Mouse (Mus musculus): ENCODE measurements at regions not wholly inside any gene's neighbourhood (a gene's known extent, or its start where the extent isn't known, plus 50 kb on each side); places are given as distances from the start of the nearest gene placed in this dataset.

DNA sequence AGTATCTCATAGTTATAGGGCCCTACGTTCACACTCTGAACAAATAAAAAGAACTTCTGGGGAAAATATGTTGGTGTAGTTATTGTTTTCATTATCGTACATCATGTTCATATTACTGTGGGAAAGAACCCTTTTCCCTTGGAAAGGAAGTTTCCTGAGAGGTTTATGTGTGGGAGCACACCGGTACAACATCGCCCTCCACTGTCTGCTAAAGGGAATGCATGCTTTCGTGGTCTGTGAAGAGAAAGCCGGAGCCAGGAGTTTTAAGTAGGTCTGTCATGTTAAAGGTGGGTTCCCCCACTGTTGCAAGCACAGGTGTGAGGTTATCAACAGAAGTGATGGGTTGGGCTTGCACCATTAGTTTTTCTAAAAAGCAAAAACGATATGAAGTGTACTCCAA lies 154.8 kb upstream of the Gmds start:
- 13% methylated on average over 7 of the region's 7 CpGs for WGBS
- Histone ChIP-seq H3K27ac (ENCODE audit: insufficient read depth, low read depth, low read length) (no peak overlapping the region), H3K4me1 (ENCODE audit: control insufficient read depth, insufficient read depth, insufficient read length, low read length) (no peaks in the 10 kb centered on the region), H3K36me3 (ENCODE audit: control insufficient read depth, insufficient read depth, low read length) (no peaks in the 10 kb centered on the region), H3K27me3 (ENCODE audit: control insufficient read depth, insufficient read depth, low read length) (0 out of 2 replicates have a peak, but pooled peaks cover 3% of the 10 kb centered on the region), H3K4me3 (ENCODE audit: low read depth, low read length) (no peak overlapping the region)
- TF ChIP-seq POLR2A (IDR thresholded peaks at IDR 0.05; ENCODE audit: low read depth, low read length), result no peak
- peak; percentile 41; the same call in 1 of the 2 replicates for TF ChIP-seq CTCF (IDR thresholded peaks at IDR 0.05; ENCODE audit: extremely low read depth, insufficient read length, insufficient replicate concordance, low read depth, low read length)

DNA sequence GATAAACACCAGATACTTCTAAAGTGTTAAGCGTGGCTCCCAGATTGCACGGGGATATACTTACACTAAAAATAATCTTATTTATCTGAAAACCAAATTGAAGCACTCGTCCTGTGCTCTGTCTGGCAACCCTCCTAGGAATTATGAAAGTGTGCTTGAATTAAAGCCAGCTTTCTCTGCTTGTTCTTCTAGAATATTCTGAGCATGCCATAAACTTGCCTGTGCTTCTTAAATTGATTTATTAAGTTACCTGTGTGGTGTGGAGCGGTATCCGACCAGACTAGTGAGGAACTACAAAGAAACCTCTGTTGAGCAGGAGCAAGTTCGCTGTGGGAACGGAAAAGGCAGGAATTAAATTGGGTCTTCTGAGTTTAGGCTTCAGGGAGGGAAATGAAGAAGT lies 154.0 kb upstream of the Gmds start:
- WGBS, result 48% methylated on average over 7 of the region's 7 CpGs
- no peaks in the 10 kb centered on the region for H3K4me1 ChIP-seq (ENCODE audit: control insufficient read depth, insufficient read depth, insufficient read length, low read length)
- 0 out of 2 replicates have a peak, but pooled peaks cover 3% of the 10 kb centered on the region for H3K27me3 ChIP-seq (ENCODE audit: control insufficient read depth, insufficient read depth, low read length)
- H3K4me3 ChIP-seq (ENCODE audit: low read depth, low read length), result no peak overlapping the region
- H3K27ac ChIP-seq (ENCODE audit: insufficient read depth, low read depth, low read length), result no peak overlapping the region
- TF ChIP-seq CTCF (IDR thresholded peaks at IDR 0.05; ENCODE audit: extremely low read depth, insufficient read length, insufficient replicate concordance, low read depth, low read length) (no peak), POLR2A (IDR thresholded peaks at IDR 0.05; ENCODE audit: low read depth, low read length) (no peak)
- H3K36me3 ChIP-seq (ENCODE audit: control insufficient read depth, insufficient read depth, low read length), result no peaks in the 10 kb centered on the region

GRCm38 (mm10) chr13:32481444-32482058 lies 143.0 kb upstream of the Gmds start:
- Histone ChIP-seq H3K4me1 (ENCODE audit: control insufficient read depth, insufficient read depth, insufficient read length, low read length) (no peaks in the 10 kb centered on the region), H3K27ac (ENCODE audit: insufficient read depth, low read depth, low read length) (no peak overlapping the region), H3K36me3 (ENCODE audit: control insufficient read depth, insufficient read depth, low read length) (no peaks in the 10 kb centered on the region), H3K27me3 (ENCODE audit: control insufficient read depth, insufficient read depth, low read length) (no peaks in the 10 kb centered on the region), H3K4me3 (ENCODE audit: low read depth, low read length) (no peak overlapping the region)
- TF ChIP-seq POLR2A (IDR thresholded peaks at IDR 0.05; ENCODE audit: low read depth, low read length) (no peak), CTCF (IDR thresholded peaks at IDR 0.05; ENCODE audit: extremely low read depth, insufficient read length, insufficient replicate concordance, low read depth, low read length) (no peak)
- WGBS, result 72% methylated on average over 8 of the region's 8 CpGs

GRCm38 (mm10) chr13:32480029-32480428 lies 141.5 kb upstream of the Gmds start:
- Histone ChIP-seq H3K36me3 (ENCODE audit: control insufficient read depth, insufficient read depth, low read length) (no peaks in the 10 kb centered on the region), H3K4me1 (ENCODE audit: control insufficient read depth, insufficient read depth, insufficient read length, low read length) (no peaks in the 10 kb centered on the region), H3K4me3 (ENCODE audit: low read depth, low read length) (no peak overlapping the region), H3K27me3 (ENCODE audit: control insufficient read depth, insufficient read depth, low read length) (no peaks in the 10 kb centered on the region), H3K27ac (ENCODE audit: insufficient read depth, low read depth, low read length) (no peak overlapping the region)
- 49% methylated on average over 4 of the region's 4 CpGs for WGBS
- no peak for TF ChIP-seq CTCF (IDR thresholded peaks at IDR 0.05; ENCODE audit: extremely low read depth, insufficient read length, insufficient replicate concordance, low read depth, low read length)
- no peak for TF ChIP-seq POLR2A (IDR thresholded peaks at IDR 0.05; ENCODE audit: low read depth, low read length)

DNA sequence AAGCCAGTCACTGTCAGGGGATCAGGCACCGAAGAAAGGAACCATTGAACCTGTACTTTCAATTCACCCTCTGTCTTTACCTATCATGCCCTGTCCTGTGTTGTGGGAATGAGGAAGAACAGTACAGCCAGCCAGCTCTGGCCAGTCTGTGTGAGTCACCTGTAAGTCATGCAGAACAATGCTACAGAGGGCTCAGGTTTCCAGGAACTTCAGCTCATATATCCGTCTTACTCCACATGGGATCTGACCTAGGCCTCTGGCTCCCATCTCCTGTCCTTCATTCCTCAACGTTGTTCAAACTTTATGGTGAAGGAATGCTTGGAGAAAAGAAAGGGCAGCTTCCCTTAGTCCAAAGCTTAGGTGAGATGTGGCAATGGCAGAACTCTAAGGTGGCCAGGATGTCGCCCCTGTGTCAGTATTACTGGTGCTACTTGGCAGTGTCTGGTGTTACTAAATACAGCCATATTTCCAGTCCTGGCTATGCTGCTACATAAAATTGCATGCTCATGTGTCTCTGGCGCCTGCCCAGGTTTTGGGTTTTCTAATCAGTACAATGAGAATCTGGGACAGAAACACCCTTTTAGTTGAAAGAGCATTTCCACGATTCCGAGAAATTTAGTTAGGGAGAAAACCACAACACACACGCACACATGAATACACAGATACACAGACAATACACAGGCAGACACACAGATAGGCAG lies 140.7 kb upstream of the Gmds start:
- no peaks in the 10 kb centered on the region for H3K36me3 ChIP-seq (ENCODE audit: control insufficient read depth, insufficient read depth, low read length)
- no peak for TF ChIP-seq POLR2A (IDR thresholded peaks at IDR 0.05; ENCODE audit: low read depth, low read length)
- H3K27ac ChIP-seq (ENCODE audit: insufficient read depth, low read depth, low read length), result no peak overlapping the region
- no peaks in the 10 kb centered on the region for H3K4me1 ChIP-seq (ENCODE audit: control insufficient read depth, insufficient read depth, insufficient read length, low read length)
- no peak overlapping the region for H3K4me3 ChIP-seq (ENCODE audit: low read depth, low read length)
- no peaks in the 10 kb centered on the region for H3K27me3 ChIP-seq (ENCODE audit: control insufficient read depth, insufficient read depth, low read length)
- 73% methylated on average over 8 of the region's 8 CpGs for WGBS

DNA sequence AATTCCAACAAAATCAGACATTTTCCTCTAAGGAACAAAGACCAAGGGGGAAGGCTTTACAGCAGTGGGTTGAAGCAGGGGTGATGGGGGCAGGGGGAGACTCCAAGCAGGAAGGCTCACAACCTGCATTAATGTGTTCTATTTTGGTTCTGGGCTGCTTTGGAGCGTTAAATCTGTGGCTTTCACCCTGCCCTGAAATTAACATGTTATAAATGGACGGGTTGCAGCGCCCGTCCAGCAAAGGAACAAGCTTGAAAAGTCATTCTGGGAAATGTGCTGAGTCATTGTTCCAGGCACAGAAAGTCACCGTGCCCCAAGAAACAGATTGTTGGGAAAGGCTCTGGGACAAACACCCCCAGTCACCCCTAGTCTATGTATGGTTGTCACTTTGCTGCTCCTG lies 127.2 kb upstream of the Gmds start:
- H3K4me3 ChIP-seq (ENCODE audit: low read depth, low read length), result no peak overlapping the region
- no peak overlapping the region for H3K27ac ChIP-seq (ENCODE audit: insufficient read depth, low read depth, low read length)
- no peaks in the 10 kb centered on the region for H3K27me3 ChIP-seq (ENCODE audit: control insufficient read depth, insufficient read depth, low read length)
- H3K36me3 ChIP-seq (ENCODE audit: control insufficient read depth, insufficient read depth, low read length), result no peaks in the 10 kb centered on the region
- H3K4me1 ChIP-seq (ENCODE audit: control insufficient read depth, insufficient read depth, insufficient read length, low read length), result no peaks in the 10 kb centered on the region
- no peak for TF ChIP-seq POLR2A (IDR thresholded peaks at IDR 0.05; ENCODE audit: low read depth, low read length)
- no peak for TF ChIP-seq CTCF (IDR thresholded peaks at IDR 0.05; ENCODE audit: extremely low read depth, insufficient read length, insufficient replicate concordance, low read depth, low read length)
- WGBS, result 35% methylated on average over 5 of the region's 5 CpGs

- H3K27ac ChIP-seq (ENCODE audit: insufficient read depth, low read depth, low read length), result no peak overlapping the region
- TF ChIP-seq POLR2A (IDR thresholded peaks at IDR 0.05; ENCODE audit: low read depth, low read length), result no peak
- WGBS, result 86% methylated on average over 6 of the region's 6 CpGs
These were observed 126.6 kb upstream of the Gmds start for GRCm38 (mm10) chr13:32465041-32465682.

More at GRCm38 (mm10) chr13:32465041-32465682, 126.6 kb upstream of the Gmds start:
- Histone ChIP-seq H3K36me3 (ENCODE audit: control insufficient read depth, insufficient read depth, low read length) (no peaks in the 10 kb centered on the region), H3K27me3 (ENCODE audit: control insufficient read depth, insufficient read depth, low read length) (no peaks in the 10 kb centered on the region), H3K4me1 (ENCODE audit: control insufficient read depth, insufficient read depth, insufficient read length, low read length) (no peaks in the 10 kb centered on the region), H3K4me3 (ENCODE audit: low read depth, low read length) (no peak overlapping the region)
